Mouse (Mus musculus) small intestine, adult 2 months (tissue): Measurements from ENCODE around the gene Tex14.

Experiments
- CTCF ChIP-seq: fragments of 200-500 bp; IDR thresholded peaks from 2 replicates; pipeline ENCODE4 v1.5.1; 2012; ENCODE audit warnings: low read depth, mild to moderate bottlenecking, control low read depth, inconsistent platforms, low read length, moderate library complexity, mixed read lengths; ENCODE audit not compliant: insufficient replicate concordance, insufficient read length; ENCODE audit errors: extremely low read depth
- POLR2A ChIP-seq: fragments of 200-500 bp; IDR thresholded peaks from 2 replicates; pipeline ENCODE4 v1.6.1; 2012; ENCODE audit warnings: low read depth, mild to moderate bottlenecking, control low read depth, inconsistent platforms, low read length, moderate library complexity

GRCm38 (mm10) chr11:87597061-87597460 is 192.2 kb downstream of the Tex14 start:
- TF ChIP-seq POLR2A (no peak), CTCF (no peak)
